Mouse (Mus musculus) intestine, embryonic 14.5 days (tissue): Measurements from ENCODE around the gene Rrp8. TPM values are rescaled to one million over a fixed set of nuclear protein-coding genes. Genes with fewer than 3 reads are reported as not detected.

Experiments used
- ATAC-seq: fragments of 200-750 bp; cut with Nextera tagmentation; replicated peaks from 2 replicates; pipeline ENCODE4 v1.8.0; 2017; ENCODE audit warnings: low read depth, moderate number of reproducible peaks, moderate TSS enrichment, moderate library complexity; ENCODE audit not compliant: low FRiP score, low TSS enrichment
- DNase-seq: peaks from one replicate; pipeline ENCODE4 v3.0.0-alpha.2; 2018; ENCODE audit warnings: low spot score
- H3K27ac ChIP-seq: fragments of 300-500 bp; sonication (generic); 2 replicates; pipeline ENCODE4 v1.5.1; 2014; ENCODE audit warnings: low read depth, mild to moderate bottlenecking, control low read depth
- H3K27me3 ChIP-seq: fragments of 300-500 bp; sonication (generic); replicated peaks from 2 replicates; pipeline ENCODE4 v1.6.1; 2014; ENCODE audit warnings: low read length, control low read depth; ENCODE audit not compliant: control insufficient read depth, insufficient read depth
- H3K36me3 ChIP-seq: fragments of 300-500 bp; sonication (generic); 2 replicates; pipeline ENCODE4 v1.6.1; 2014; ENCODE audit warnings: low read length, control low read depth; ENCODE audit not compliant: control insufficient read depth, insufficient read depth
- H3K4me1 ChIP-seq: fragments of 300-500 bp; sonication (generic); replicated peaks from 2 replicates; pipeline ENCODE4 v1.6.1; 2014; ENCODE audit warnings: low read length, control low read depth, mixed read lengths; ENCODE audit not compliant: control insufficient read depth, insufficient read depth
- H3K4me2 ChIP-seq: fragments of 300-500 bp; sonication (generic); 2 replicates; pipeline ENCODE4 v1.6.1; 2014; ENCODE audit warnings: low read length
- H3K4me3 ChIP-seq: fragments of 300-500 bp; sonication (generic); 2 replicates; pipeline ENCODE4 v1.5.1; 2014; ENCODE audit warnings: low read depth, low read length, control low read depth, mixed read lengths
- H3K9ac ChIP-seq: fragments of 300-500 bp; sonication (generic); 2 replicates; pipeline ENCODE4 v1.6.1; 2014; ENCODE audit warnings: mild to moderate bottlenecking, low read length
- H3K9me3 ChIP-seq: fragments of 300-500 bp; sonication (generic); 2 replicates; pipeline ENCODE4 v1.6.1; 2016; ENCODE audit warnings: low read length, control low read depth; ENCODE audit not compliant: control insufficient read depth
- WGBS: fragments of 180-500 bp; shearing (Covaris S2); extraction: QIAGEN DNeasy Blood & Tissue Kit; methylation state at CpG from one replicate; pipeline ENCODE4 v1.1.7; 2014; 5-methylcytosine and 5-hydroxymethylcytosine counted together
- polyA plus RNA-seq: library from polyadenylated mRNA; unstranded; fragments of >200 nt; fragmentation: Nextera tagmentation; extraction: Ambion mirVana; gene quantifications from 2 replicates; pipeline ENCODE4 v1.2.1, GENCODE M21; 2014

The Rrp8 gene
- polyA plus RNA-seq, 1 experiment from 2014 or later = 41.8 TPM

DNA sequence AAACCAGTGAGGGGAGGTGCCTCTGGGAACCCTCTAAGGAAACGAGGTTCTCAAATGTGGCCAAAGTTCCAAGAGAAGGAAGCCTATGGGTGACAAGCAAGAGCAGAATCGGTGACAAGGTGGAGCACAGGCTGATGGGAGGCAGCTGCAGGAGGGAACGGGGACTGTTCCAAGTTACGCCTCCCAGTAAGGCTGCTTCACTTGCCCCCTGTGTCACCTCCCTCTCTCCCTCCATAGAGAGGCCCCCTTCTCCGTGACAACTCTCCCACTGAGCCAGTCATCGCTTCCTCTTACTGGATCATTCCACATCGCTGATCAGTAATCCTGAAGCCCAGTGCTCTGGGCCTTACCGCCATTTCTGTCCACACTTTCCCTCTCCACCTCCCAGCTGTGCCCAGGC lies 37.5 kb upstream of the Rrp8 start:
- Histone ChIP-seq H3K36me3 (peaks cover 41% of the 10 kb centered on the region), H3K4me1 (peaks cover 35% of the 10 kb centered on the region), H3K4me2 (0 out of 2 replicates have a peak overlapping the region, but pooled peaks have one; percentile 2), H3K9ac (no peak overlapping the region), H3K4me3 (no peak overlapping the region), H3K9me3 (no peaks in the 10 kb centered on the region), H3K27me3 (no peaks in the 10 kb centered on the region), H3K27ac (no peak overlapping the region)
- ATAC-seq = no peak
- no peak for DNase-seq
- 51% methylated on average over 8 of the region's 8 CpGs for WGBS

DNA sequence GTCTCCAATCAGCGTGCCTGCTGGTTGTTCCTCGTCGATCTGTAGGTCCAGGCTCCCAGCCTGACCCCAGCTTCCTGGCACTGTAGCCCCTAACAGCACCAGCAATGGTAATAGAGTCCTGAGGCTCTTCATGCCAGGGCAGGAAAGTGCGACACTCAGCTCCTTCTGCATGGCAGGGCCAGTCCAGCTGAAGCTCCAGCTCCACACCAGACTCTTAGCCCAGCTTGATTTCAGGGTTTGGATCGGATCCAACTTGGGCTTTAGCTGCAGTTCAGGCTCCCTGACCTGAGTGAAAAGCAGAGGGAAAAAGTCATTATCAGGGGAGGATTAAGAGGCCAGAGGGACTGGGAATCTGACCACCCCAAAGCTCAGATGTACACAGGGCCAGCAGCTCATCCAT lies 35.9 kb upstream of the Rrp8 start:
- no peaks in the 10 kb centered on the region for H3K9me3 ChIP-seq
- ATAC-seq (no peak), DNase-seq (no peak)
- H3K4me3 ChIP-seq = no peak overlapping the region
- H3K27ac ChIP-seq = no peak overlapping the region
- H3K4me2 ChIP-seq = no peak overlapping the region
- 76% methylated on average over 5 of the region's 5 CpGs for WGBS
- peaks cover 32% of the 10 kb centered on the region for H3K4me1 ChIP-seq
- no peak overlapping the region for H3K9ac ChIP-seq
- H3K36me3 ChIP-seq = peaks cover 44% of the 10 kb centered on the region
- H3K27me3 ChIP-seq = no peaks in the 10 kb centered on the region

DNA sequence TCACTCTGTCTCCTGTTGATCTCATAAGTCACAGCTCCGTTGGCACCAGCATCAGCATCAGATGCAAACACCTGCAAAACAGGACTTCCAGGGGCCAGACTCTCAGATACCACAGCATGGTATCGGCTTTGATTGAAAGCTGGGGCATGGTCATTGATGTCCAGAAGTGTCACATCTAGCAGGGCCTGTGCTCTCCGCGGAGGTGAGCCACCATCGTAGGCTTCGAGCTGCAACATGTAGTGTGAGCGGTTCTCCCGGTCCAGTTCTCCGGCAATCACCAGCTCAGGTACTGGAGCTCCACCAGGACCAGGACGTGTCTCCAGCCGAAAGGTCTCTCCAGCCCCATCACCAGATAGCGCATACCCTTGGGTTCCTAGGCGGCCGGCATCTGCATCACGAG lies 35.1 kb upstream of the Rrp8 start:
- 93% methylated on average over 15 of the region's 15 CpGs for WGBS
- Histone ChIP-seq H3K4me1 (peaks cover 32% of the 10 kb centered on the region), H3K9ac (no peak overlapping the region), H3K27me3 (no peaks in the 10 kb centered on the region), H3K9me3 (no peaks in the 10 kb centered on the region), H3K4me2 (no peak overlapping the region), H3K27ac (no peak overlapping the region), H3K4me3 (no peak overlapping the region), H3K36me3 (peaks cover 48% of the 10 kb centered on the region)
- DNase-seq = no peak
- no peak for ATAC-seq

DNA sequence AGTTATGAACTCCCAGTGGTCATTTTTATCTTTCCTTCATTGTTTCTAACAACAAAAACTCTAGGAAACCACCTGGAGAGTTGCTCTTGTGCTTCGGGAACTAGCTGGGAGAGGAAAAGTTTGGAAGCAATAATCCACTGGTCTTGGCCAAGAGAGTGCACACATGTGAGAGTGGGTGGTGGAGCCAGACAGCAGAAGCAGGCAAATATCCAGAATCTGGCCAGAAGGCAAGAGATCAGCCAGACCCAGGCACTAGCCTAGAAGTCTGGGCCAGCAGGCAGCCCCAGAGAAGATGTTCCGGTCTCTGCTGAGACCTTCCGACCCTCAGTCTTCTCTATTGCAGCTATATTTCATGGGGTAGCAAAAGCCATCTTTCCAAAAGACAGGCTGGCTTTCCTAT lies 32.8 kb upstream of the Rrp8 start:
- ATAC-seq (no peak), DNase-seq (no peak)
- no peaks in the 10 kb centered on the region for H3K9me3 ChIP-seq
- H3K4me2 ChIP-seq = no peak overlapping the region
- H3K36me3 ChIP-seq = peaks cover 61% of the 10 kb centered on the region
- no peak overlapping the region for H3K9ac ChIP-seq
- WGBS = 71% methylated on average over 3 of the region's 3 CpGs
- no peak overlapping the region for H3K27ac ChIP-seq
- H3K27me3 ChIP-seq = no peaks in the 10 kb centered on the region
- H3K4me3 ChIP-seq = no peak overlapping the region
- peaks cover 22% of the 10 kb centered on the region for H3K4me1 ChIP-seq

DNA sequence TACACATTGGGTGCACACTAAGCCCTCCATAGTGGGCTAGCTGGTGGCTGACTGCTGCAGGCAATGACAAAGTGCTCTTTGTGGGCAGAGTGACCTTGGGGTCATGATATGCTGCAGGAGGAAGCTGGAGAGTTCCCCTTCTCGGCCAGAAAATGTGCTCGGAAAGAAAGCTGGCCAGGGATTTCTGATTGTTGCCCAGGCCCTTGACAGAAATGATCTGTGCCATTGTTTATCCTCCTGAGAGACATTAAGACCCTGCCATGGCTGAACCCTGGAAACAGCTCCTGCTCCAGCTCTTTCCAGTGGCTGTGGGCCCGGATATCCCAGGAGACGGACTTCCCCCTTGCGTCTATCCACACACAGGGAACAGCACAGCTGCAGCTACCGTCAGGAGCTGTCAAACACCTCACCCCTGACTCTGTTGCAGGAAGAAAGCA lies 30.6 kb upstream of the Rrp8 start:
- H3K27me3 ChIP-seq = 0 out of 2 replicates have a peak, but pooled peaks cover 2% of the 10 kb centered on the region
- no peak overlapping the region for H3K4me2 ChIP-seq
- no peak overlapping the region for H3K9ac ChIP-seq
- DNase-seq (no peak), ATAC-seq (no peak)
- no peaks in the 10 kb centered on the region for H3K9me3 ChIP-seq
- peaks cover 18% of the 10 kb centered on the region; the same call in 1 of the 2 replicates for H3K4me1 ChIP-seq
- peaks cover 80% of the 10 kb centered on the region for H3K36me3 ChIP-seq
- 16% methylated on average over 6 of the region's 6 CpGs for WGBS
- no peak overlapping the region for H3K4me3 ChIP-seq
- H3K27ac ChIP-seq = 0 out of 2 replicates have a peak overlapping the region, but pooled peaks have one; percentile 33

DNA sequence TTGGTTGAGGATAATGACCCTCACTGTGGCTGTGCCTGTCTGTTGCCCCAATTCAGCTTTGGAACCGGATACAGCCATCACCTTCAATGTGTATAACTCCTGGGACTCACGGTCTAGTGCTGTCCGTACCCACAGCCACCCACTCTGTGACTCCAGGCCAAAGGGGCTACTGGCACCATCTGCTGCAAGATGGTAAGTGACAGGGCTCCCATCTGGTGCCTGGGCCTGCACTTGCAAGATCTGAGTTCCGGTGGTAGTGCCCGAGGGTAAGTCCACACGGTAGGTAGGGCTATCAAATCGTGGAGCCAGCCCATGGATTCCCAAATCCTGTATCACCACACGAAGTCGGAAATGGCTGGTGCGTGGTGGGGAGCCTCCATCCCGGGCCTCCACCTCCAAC lies 27.1 kb upstream of the Rrp8 start:
- Histone ChIP-seq H3K9ac (no peak overlapping the region), H3K4me3 (no peak overlapping the region), H3K36me3 (peaks cover 75% of the 10 kb centered on the region), H3K4me1 (peaks cover 18% of the 10 kb centered on the region; the same call in 1 of the 2 replicates), H3K9me3 (no peaks in the 10 kb centered on the region), H3K27ac (no peak overlapping the region), H3K4me2 (no peak overlapping the region), H3K27me3 (0 out of 2 replicates have a peak, but pooled peaks cover 2% of the 10 kb centered on the region)
- DNase-seq (no peak), ATAC-seq (no peak)
- WGBS = 95% methylated on average over 11 of the region's 11 CpGs

DNA sequence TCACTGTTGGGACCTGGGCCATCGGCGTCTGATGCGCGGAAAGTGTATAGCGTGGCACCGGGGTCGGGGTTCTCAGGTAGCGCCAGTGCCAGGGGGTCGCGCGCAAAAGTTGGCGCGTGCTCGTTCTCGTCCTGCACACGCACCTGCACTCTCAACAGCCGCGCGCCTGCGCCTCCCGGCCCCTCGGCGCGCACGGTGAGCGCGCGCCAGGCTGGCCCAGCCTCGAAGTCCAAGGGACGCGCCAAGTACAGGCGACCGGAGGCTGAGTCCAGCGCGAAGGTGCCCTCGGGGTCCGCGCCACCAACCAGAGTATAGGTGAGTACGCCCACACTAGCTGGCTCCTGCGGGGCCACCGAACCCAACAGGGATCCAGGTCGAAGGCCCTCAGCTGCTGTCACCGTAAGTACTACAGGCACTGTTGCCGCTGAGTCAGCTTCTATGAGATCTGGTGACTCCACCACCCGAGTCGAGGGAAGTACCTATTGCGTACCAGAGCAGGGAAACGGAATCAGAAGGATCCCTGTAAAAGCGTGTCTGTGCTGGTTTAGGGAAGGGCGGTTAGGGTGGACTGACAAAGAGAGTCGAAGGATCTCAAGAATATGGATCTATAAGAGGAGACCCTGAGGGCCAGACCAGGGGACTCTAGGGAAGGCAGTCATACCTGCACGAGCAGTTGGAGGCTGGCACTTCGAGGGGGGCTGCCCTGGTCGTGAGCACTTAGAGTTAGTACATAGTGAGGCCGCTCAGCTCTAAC lies 25.5 kb upstream of the Rrp8 start:
- Histone ChIP-seq H3K9ac (no peak overlapping the region), H3K27ac (no peak overlapping the region), H3K9me3 (no peaks in the 10 kb centered on the region), H3K4me1 (peaks cover 5% of the 10 kb centered on the region; the same call in 1 of the 2 replicates), H3K27me3 (0 out of 2 replicates have a peak, but pooled peaks cover 2% of the 10 kb centered on the region), H3K4me3 (0 out of 2 replicates have a peak overlapping the region, but pooled peaks have one; percentile 6), H3K4me2 (peak overlapping the region; percentile 40), H3K36me3 (peaks cover 90% of the 10 kb centered on the region)
- DNase-seq (peak; percentile 64), ATAC-seq (0 out of 2 replicates have a peak, but pooled peaks have one; percentile 45)
- WGBS = 52% methylated on average over 55 of the region's 55 CpGs

DNA sequence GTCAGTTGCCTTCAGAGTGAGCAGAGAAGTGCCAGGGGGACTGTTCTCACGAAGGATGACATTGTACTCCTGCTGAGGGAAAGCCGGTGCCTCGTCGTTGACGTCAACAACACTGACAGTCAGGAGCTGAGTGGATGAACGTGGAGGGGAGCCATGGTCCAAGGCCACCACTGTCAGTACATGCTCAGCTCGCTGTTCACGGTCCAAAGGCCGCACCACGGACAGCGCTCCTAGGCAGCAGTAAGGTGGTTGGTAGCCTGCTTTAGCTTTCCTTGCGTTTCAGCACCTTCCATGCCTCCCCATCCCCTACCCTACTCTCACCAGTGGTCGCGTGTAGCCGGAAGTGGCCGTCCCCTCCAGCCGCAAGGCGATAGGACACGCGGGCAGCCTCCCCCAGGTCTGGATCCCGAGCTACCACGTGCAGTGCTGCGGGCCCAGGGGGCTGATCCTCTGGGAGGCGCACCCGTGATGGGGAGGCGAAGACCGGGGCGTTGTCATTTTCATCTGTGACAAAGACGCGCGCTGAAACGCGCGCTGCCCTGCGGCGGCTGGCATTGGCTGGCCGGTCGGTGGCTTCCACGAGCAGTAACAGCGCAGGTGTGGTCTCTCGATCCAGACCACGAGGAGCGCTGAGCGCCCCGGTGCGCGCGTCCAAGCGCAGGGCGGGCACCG lies 24.8 kb upstream of the Rrp8 start:
- ATAC-seq (peak; percentile 28; the same call in 1 of the 2 replicates), DNase-seq (no peak)
- Histone ChIP-seq H3K9me3 (no peaks in the 10 kb centered on the region), H3K27ac (no peak overlapping the region), H3K36me3 (peaks cover 93% of the 10 kb centered on the region), H3K4me3 (0 out of 2 replicates have a peak overlapping the region, but pooled peaks have one; percentile 6), H3K27me3 (0 out of 2 replicates have a peak, but pooled peaks cover 2% of the 10 kb centered on the region), H3K9ac (no peak overlapping the region), H3K4me2 (peak overlapping the region; percentile 40), H3K4me1 (no peaks in the 10 kb centered on the region)
- 38% methylated on average over 51 of the region's 51 CpGs for WGBS
